Mouse (Mus musculus): Measurements from ENCODE around the gene Pacsin1.
A peak's percentile ranks its signal among the peaks of the same experiment; 100 is the strongest.

The Pacsin1 gene

GRCm38 (mm10) chr17:27725412-27725811 is 70.1 kb downstream of the Pacsin1 start:
- no peak for DNase-seq (ENCODE audit: low read depth)

GRCm38 (mm10) chr17:27726527-27726926 is 71.2 kb downstream of the Pacsin1 start:
- DNase-seq (ENCODE audit: low read depth): no peak

- DNase-seq (ENCODE audit: low read depth): no peak
Observed at GRCm38 (mm10) chr17:27728770-27729169, 73.5 kb downstream of the Pacsin1 start, which contains the start of gene Spdef. Gene Spdef, minus strand, starts transcription at chr17:27728955.

GRCm38 (mm10) chr17:27732152-27732551 is 76.8 kb downstream of the Pacsin1 start:
- DNase-seq (ENCODE audit: low read depth): no peak

GRCm38 (mm10) chr17:27732694-27733093 is 77.4 kb downstream of the Pacsin1 start:
- no peak for DNase-seq (ENCODE audit: low read depth)

GRCm38 (mm10) chr17:27734344-27735073 is 79.2 kb downstream of the Pacsin1 start:
- DNase-seq (ENCODE audit: low read depth): no peak

GRCm38 (mm10) chr17:27740961-27741360 is 85.7 kb downstream of the Pacsin1 start:
- peak; percentile 9 for DNase-seq (ENCODE audit: low read depth)

- DNase-seq (ENCODE audit: low read depth): peak; percentile 34
Observed at GRCm38 (mm10) chr17:27746446-27746845, 91.1 kb downstream of the Pacsin1 start.

GRCm38 (mm10) chr17:27748123-27748522 is 92.8 kb downstream of the Pacsin1 start:
- DNase-seq (ENCODE audit: low read depth): no peak

GRCm38 (mm10) chr17:27750451-27750942 is 95.2 kb downstream of the Pacsin1 start:
- no peak for DNase-seq (ENCODE audit: low read depth)

- DNase-seq (ENCODE audit: low read depth): no peak
Observed at GRCm38 (mm10) chr17:27751314-27752202, 96.2 kb downstream of the Pacsin1 start.

GRCm38 (mm10) chr17:27760169-27760568 is 104.9 kb downstream of the Pacsin1 start:
- DNase-seq (ENCODE audit: low read depth): no peak
